Mouse (Mus musculus): Measurements from ENCODE around the gene Mmp2.
"Not testable (repeated sequence)": the region's sequence is repeated elsewhere in the genome, so short reads cannot be mapped to it uniquely, and the experiment has no call there.

- TF ChIP-seq MAX (IDR thresholded peaks at IDR 0.05); CTCF (IDR thresholded peaks at IDR 0.05; ENCODE audit: control insufficient read depth, insufficient read depth, insufficient read length); USF1 (IDR thresholded peaks at IDR 0.05; ENCODE audit: low read depth); MYOD1 (IDR thresholded peaks at IDR 0.05; ENCODE audit: control insufficient read depth, insufficient read length, low read depth); MYOG (IDR thresholded peaks at IDR 0.05; ENCODE audit: control insufficient read depth, extremely low read depth, insufficient read length): not testable (repeated sequence)
These were observed 35.1 kb upstream of the Mmp2 start for GRCm38 (mm10) chr8:92791999-92792398.
